Mouse (Mus musculus) liver, embryonic 12.5 days (tissue): ENCODE results near the gene Ell. TPM values are rescaled to one million over a fixed set of nuclear protein-coding genes. Genes with fewer than 3 reads are reported as not detected.
A peak's percentile ranks its signal among the peaks of the same experiment; 100 is the strongest.

ENCODE experiments used
- ATAC-seq: fragments of 200-750 bp; cut with Nextera tagmentation; 2 replicates; pipeline ENCODE4 v1.8.0; 2017; ENCODE audit warnings: moderate number of reproducible peaks, mild to moderate bottlenecking, moderate library complexity
- H3K27ac ChIP-seq: fragments of 300-500 bp; sonication (generic); 2 replicates; pipeline ENCODE4 v1.5.1; 2016; ENCODE audit warnings: mild to moderate bottlenecking
- H3K27me3 ChIP-seq: fragments of 300-500 bp; sonication (generic); replicated peaks from 2 replicates; pipeline ENCODE4 v1.6.1; 2016; ENCODE audit warnings: mild to moderate bottlenecking, moderate library complexity
- H3K36me3 ChIP-seq: fragments of 300-500 bp; sonication (generic); 2 replicates; pipeline ENCODE4 v1.6.1; 2016; ENCODE audit warnings: mild to moderate bottlenecking, moderate library complexity
- H3K4me1 ChIP-seq: fragments of 300-500 bp; sonication (generic); 2 replicates; pipeline ENCODE4 v1.6.1; 2016
- H3K4me2 ChIP-seq: fragments of 300-500 bp; sonication (generic); 2 replicates; pipeline ENCODE4 v1.6.1; 2016; ENCODE audit warnings: mild to moderate bottlenecking, moderate library complexity
- H3K4me3 ChIP-seq: fragments of 300-500 bp; sonication (generic); 2 replicates; pipeline ENCODE4 v1.5.1; 2016; ENCODE audit warnings: mild to moderate bottlenecking, moderate library complexity
- H3K9ac ChIP-seq: fragments of 300-500 bp; sonication (generic); 2 replicates; pipeline ENCODE4 v1.6.1; 2016; ENCODE audit warnings: mild to moderate bottlenecking, moderate library complexity
- H3K9me3 ChIP-seq: fragments of 300-500 bp; sonication (generic); replicated peaks from 2 replicates; pipeline ENCODE4 v1.6.1; 2016; ENCODE audit warnings: mild to moderate bottlenecking, moderate library complexity
- WGBS: fragments of 180-500 bp; shearing (Covaris S2); methylation state at CpG from one replicate; pipeline ENCODE4 v1.1.7; 2016; ENCODE audit not compliant: insufficient replicate concordance; 5-methylcytosine and 5-hydroxymethylcytosine counted together
- polyA plus RNA-seq: library from polyadenylated mRNA; unstranded; fragments of >200 nt; fragmentation: Nextera tagmentation; extraction: Ambion mirVana; gene quantifications from 2 replicates; pipeline ENCODE4 v1.2.1, GENCODE M21; 2016

Gene Ell
- polyA plus RNA-seq, 1 experiment from 2014 or later: 13.1 TPM

GRCm38 (mm10) chr8:70560564-70560963, 21.3 kb downstream of the Ell start:
- H3K9ac ChIP-seq: no peak overlapping the region
- H3K27ac ChIP-seq: peak overlapping the region; percentile 52; the same call in 1 of the 2 replicates
- WGBS: 60% methylated on average over 3 of the region's 3 CpGs
- no peaks in the 10 kb centered on the region for H3K27me3 ChIP-seq
- ATAC-seq: no peak
- H3K4me3 ChIP-seq: no peak overlapping the region
- no peak overlapping the region for H3K4me2 ChIP-seq
- 0 out of 2 replicates have a peak, but pooled peaks cover 8% of the 10 kb centered on the region for H3K36me3 ChIP-seq
- H3K9me3 ChIP-seq: no peaks in the 10 kb centered on the region
- peaks cover 97% of the 10 kb centered on the region for H3K4me1 ChIP-seq

- ATAC-seq: no peak
- 27% methylated on average over 4 of the region's 4 CpGs for WGBS
Measured at GRCm38 (mm10) chr8:70561357-70561756, 22.1 kb downstream of the Ell start.

GRCm38 (mm10) chr8:70561809-70562535, 22.7 kb downstream of the Ell start:
- H3K36me3 ChIP-seq: 0 out of 2 replicates have a peak, but pooled peaks cover 6% of the 10 kb centered on the region
- H3K27ac ChIP-seq: peak overlapping the region; percentile 52
- H3K4me3 ChIP-seq: no peak overlapping the region
- H3K4me1 ChIP-seq: peaks cover 92% of the 10 kb centered on the region
- no peak overlapping the region for H3K4me2 ChIP-seq
- 58% methylated on average over 7 of the region's 7 CpGs for WGBS
- H3K27me3 ChIP-seq: no peaks in the 10 kb centered on the region
- 0 out of 2 replicates have a peak, but pooled peaks have one; percentile 11 for ATAC-seq
- no peak overlapping the region; the same call in 1 of the 2 replicates for H3K9ac ChIP-seq
- no peaks in the 10 kb centered on the region for H3K9me3 ChIP-seq

More at GRCm38 (mm10) chr8:70561357-70561756, 22.1 kb downstream of the Ell start:
- Histone ChIP-seq H3K27me3 (no peaks in the 10 kb centered on the region), H3K27ac (peak overlapping the region; percentile 52), H3K9ac (no peak overlapping the region; the same call in 1 of the 2 replicates), H3K9me3 (no peaks in the 10 kb centered on the region), H3K4me1 (peaks cover 97% of the 10 kb centered on the region), H3K4me3 (no peak overlapping the region), H3K36me3 (0 out of 2 replicates have a peak, but pooled peaks cover 6% of the 10 kb centered on the region), H3K4me2 (no peak overlapping the region)

GRCm38 (mm10) chr8:70562802-70563201, 23.5 kb downstream of the Ell start:
- no peaks in the 10 kb centered on the region for H3K27me3 ChIP-seq
- H3K9me3 ChIP-seq: no peaks in the 10 kb centered on the region
- no peak overlapping the region for H3K4me3 ChIP-seq
- H3K27ac ChIP-seq: no peak overlapping the region
- H3K4me1 ChIP-seq: peaks cover 83% of the 10 kb centered on the region
- WGBS: 60% methylated on average over 3 of the region's 3 CpGs
- no peak for ATAC-seq
- 0 out of 2 replicates have a peak, but pooled peaks cover 6% of the 10 kb centered on the region for H3K36me3 ChIP-seq
- H3K9ac ChIP-seq: no peak overlapping the region; the same call in 1 of the 2 replicates
- H3K4me2 ChIP-seq: no peak overlapping the region

- Histone ChIP-seq H3K4me2 (no peak overlapping the region), H3K27ac (no peak overlapping the region), H3K9ac (no peak overlapping the region), H3K27me3 (no peaks in the 10 kb centered on the region), H3K4me3 (no peak overlapping the region), H3K36me3 (0 out of 2 replicates have a peak, but pooled peaks cover 6% of the 10 kb centered on the region), H3K4me1 (peaks cover 73% of the 10 kb centered on the region), H3K9me3 (no peaks in the 10 kb centered on the region)
- ATAC-seq: no peak
- WGBS: 71% methylated on average over 6 of the region's 6 CpGs
Measured at GRCm38 (mm10) chr8:70563763-70564387, 24.6 kb downstream of the Ell start.

- no peak for ATAC-seq
- 62% methylated on average over 3 of the region's 3 CpGs for WGBS
- Histone ChIP-seq H3K9ac (no peak overlapping the region), H3K4me3 (no peak overlapping the region), H3K9me3 (no peaks in the 10 kb centered on the region), H3K27ac (no peak overlapping the region; the same call in 1 of the 2 replicates), H3K27me3 (no peaks in the 10 kb centered on the region), H3K36me3 (0 out of 2 replicates have a peak, but pooled peaks cover 2% of the 10 kb centered on the region), H3K4me2 (no peak overlapping the region), H3K4me1 (peaks cover 67% of the 10 kb centered on the region)
Measured at GRCm38 (mm10) chr8:70564696-70565235, 25.5 kb downstream of the Ell start.

- Histone ChIP-seq H3K4me1 (peaks cover 61% of the 10 kb centered on the region), H3K4me3 (no peak overlapping the region), H3K27me3 (no peaks in the 10 kb centered on the region), H3K27ac (no peak overlapping the region), H3K4me2 (no peak overlapping the region), H3K9ac (0 out of 2 replicates have a peak overlapping the region, but pooled peaks have one; percentile 2), H3K9me3 (no peaks in the 10 kb centered on the region), H3K36me3 (0 out of 2 replicates have a peak, but pooled peaks cover 2% of the 10 kb centered on the region)
- WGBS: 21% methylated on average over 3 of the region's 3 CpGs
- no peak for ATAC-seq
Measured at GRCm38 (mm10) chr8:70565561-70565960, 26.3 kb downstream of the Ell start.

GRCm38 (mm10) chr8:70570360-70570759, 31.1 kb downstream of the Ell start:
- no peaks in the 10 kb centered on the region for H3K27me3 ChIP-seq
- H3K4me3 ChIP-seq: no peak overlapping the region
- H3K4me1 ChIP-seq: peaks cover 27% of the 10 kb centered on the region
- no peak overlapping the region for H3K27ac ChIP-seq
- H3K4me2 ChIP-seq: no peak overlapping the region
- no peaks in the 10 kb centered on the region for H3K9me3 ChIP-seq
- no peak for ATAC-seq
- H3K9ac ChIP-seq: no peak overlapping the region
- H3K36me3 ChIP-seq: peaks cover 20% of the 10 kb centered on the region

GRCm38 (mm10) chr8:70570990-70571389, 31.7 kb downstream of the Ell start:
- Histone ChIP-seq H3K27me3 (no peaks in the 10 kb centered on the region), H3K4me2 (no peak overlapping the region), H3K27ac (no peak overlapping the region), H3K36me3 (peaks cover 22% of the 10 kb centered on the region), H3K9ac (no peak overlapping the region), H3K9me3 (no peaks in the 10 kb centered on the region), H3K4me1 (peaks cover 23% of the 10 kb centered on the region), H3K4me3 (no peak overlapping the region)
- no peak for ATAC-seq
- 80% methylated on average over 6 of the region's 6 CpGs for WGBS

GRCm38 (mm10) chr8:70574302-70574701, 35.0 kb downstream of the Ell start:
- Histone ChIP-seq H3K4me3 (no peak overlapping the region), H3K9ac (no peak overlapping the region), H3K27me3 (no peaks in the 10 kb centered on the region), H3K36me3 (peaks cover 50% of the 10 kb centered on the region), H3K4me1 (peaks cover 20% of the 10 kb centered on the region), H3K4me2 (no peak overlapping the region), H3K9me3 (no peaks in the 10 kb centered on the region), H3K27ac (no peak overlapping the region)
- no peak for ATAC-seq

- Histone ChIP-seq H3K4me2 (no peak overlapping the region), H3K4me1 (peaks cover 17% of the 10 kb centered on the region), H3K27me3 (no peaks in the 10 kb centered on the region), H3K4me3 (no peak overlapping the region), H3K9ac (no peak overlapping the region), H3K9me3 (no peaks in the 10 kb centered on the region), H3K27ac (no peak overlapping the region), H3K36me3 (peaks cover 53% of the 10 kb centered on the region)
- 43% methylated on average over 4 of the region's 4 CpGs for WGBS
- ATAC-seq: peak; percentile 48; the same call in 1 of the 2 replicates
Measured at GRCm38 (mm10) chr8:70574915-70575314, 35.7 kb downstream of the Ell start.

GRCm38 (mm10) chr8:70577207-70577606, 38.0 kb downstream of the Ell start:
- H3K9ac ChIP-seq: no peak overlapping the region
- peaks cover 16% of the 10 kb centered on the region for H3K4me1 ChIP-seq
- no peak overlapping the region for H3K27ac ChIP-seq
- H3K27me3 ChIP-seq: no peaks in the 10 kb centered on the region
- H3K9me3 ChIP-seq: no peaks in the 10 kb centered on the region
- ATAC-seq: no peak
- 87% methylated on average over 3 of the region's 3 CpGs for WGBS
- H3K4me3 ChIP-seq: no peak overlapping the region
- peaks cover 76% of the 10 kb centered on the region for H3K36me3 ChIP-seq
- no peak overlapping the region for H3K4me2 ChIP-seq
